Mouse (Mus musculus): ENCODE measurements at regions not wholly inside any gene's neighbourhood (a gene's known extent, or its start where the extent isn't known, plus 50 kb on each side); places are given as distances from the start of the nearest gene placed in this dataset.

DNA sequence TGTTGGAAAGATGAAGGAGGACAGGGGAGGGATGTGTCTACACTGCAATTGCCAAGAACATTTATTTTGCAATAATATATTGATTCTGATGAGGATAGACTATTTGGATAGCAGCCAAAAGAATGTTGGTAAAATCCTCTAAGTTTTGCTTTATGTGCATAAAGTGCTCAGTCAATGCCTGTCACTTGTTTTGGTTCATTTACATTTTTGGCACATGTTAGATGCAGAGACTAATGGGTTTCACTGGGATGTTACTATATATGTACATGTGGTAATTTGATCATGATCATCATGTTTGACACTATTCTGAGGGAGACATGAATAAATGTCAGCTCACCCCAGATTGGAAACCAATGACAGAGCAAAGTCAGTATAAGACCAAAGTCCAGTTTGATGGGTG, 237.2 kb downstream of the Hdgfl1 start:
- TF ChIP-seq POLR2A (IDR thresholded peaks at IDR 0.05; ENCODE audit: borderline replicate concordance, low read depth, low read length) = no peak
- TF ChIP-seq CTCF (IDR thresholded peaks at IDR 0.05; ENCODE audit: low read depth, low read length) = no peak
- H3K4me3 ChIP-seq (ENCODE audit: insufficient read depth, low read length) = no peak overlapping the region
- H3K27ac ChIP-seq (ENCODE audit: insufficient read depth, low read depth, low read length) = no peak overlapping the region
- H3K4me1 ChIP-seq (ENCODE audit: control insufficient read depth, insufficient read depth, low read length) = no peaks in the 10 kb centered on the region

DNA sequence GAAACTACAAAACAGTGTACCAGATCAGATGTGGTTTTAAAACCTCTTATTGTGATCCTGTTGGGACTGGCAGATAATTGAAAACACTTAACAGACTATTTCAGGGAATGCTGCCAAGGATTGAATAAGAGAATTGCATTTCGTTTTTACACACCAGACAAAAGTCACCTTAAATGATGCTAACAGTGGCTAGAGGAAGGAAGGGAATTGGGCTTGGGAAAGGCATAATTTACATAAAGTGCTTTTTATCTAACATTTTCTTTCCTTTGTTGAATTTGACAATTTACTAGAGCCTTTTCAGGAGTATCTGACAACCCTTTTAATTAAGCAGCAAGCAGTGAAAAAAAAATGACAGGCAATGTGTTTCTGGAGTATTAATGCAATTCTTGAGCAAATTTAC, 250.9 kb downstream of the Hdgfl1 start:
- Histone ChIP-seq H3K27ac (ENCODE audit: insufficient read depth, low read depth, low read length) (no peak overlapping the region), H3K4me1 (ENCODE audit: control insufficient read depth, insufficient read depth, low read length) (no peaks in the 10 kb centered on the region), H3K4me3 (ENCODE audit: insufficient read depth, low read length) (no peak overlapping the region)
- TF ChIP-seq CTCF (IDR thresholded peaks at IDR 0.05; ENCODE audit: low read depth, low read length) (no peak), POLR2A (IDR thresholded peaks at IDR 0.05; ENCODE audit: borderline replicate concordance, low read depth, low read length) (no peak)

DNA sequence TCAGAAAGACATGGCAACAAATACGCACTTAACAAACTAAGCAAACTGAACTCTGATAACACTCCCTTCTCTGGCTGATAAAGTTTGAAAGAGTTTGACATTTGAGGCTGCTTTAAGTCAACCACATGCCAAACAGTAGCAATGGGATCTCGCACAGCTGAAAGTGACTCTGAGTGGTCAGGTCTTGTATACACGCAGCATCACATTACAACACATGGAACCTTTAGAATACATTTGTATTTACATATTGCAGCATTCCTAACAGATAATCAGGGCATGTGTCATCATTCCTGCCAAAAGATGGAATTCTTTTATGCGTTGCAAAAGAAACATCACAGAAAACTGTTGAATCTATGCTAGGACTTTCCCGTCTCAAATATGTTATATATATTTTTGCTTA, 251.5 kb downstream of the Hdgfl1 start:
- TF ChIP-seq POLR2A (IDR thresholded peaks at IDR 0.05; ENCODE audit: borderline replicate concordance, low read depth, low read length) (no peak), CTCF (IDR thresholded peaks at IDR 0.05; ENCODE audit: low read depth, low read length) (no peak)
- Histone ChIP-seq H3K27ac (ENCODE audit: insufficient read depth, low read depth, low read length) (no peak overlapping the region), H3K4me3 (ENCODE audit: insufficient read depth, low read length) (no peak overlapping the region), H3K4me1 (ENCODE audit: control insufficient read depth, insufficient read depth, low read length) (no peaks in the 10 kb centered on the region)

DNA sequence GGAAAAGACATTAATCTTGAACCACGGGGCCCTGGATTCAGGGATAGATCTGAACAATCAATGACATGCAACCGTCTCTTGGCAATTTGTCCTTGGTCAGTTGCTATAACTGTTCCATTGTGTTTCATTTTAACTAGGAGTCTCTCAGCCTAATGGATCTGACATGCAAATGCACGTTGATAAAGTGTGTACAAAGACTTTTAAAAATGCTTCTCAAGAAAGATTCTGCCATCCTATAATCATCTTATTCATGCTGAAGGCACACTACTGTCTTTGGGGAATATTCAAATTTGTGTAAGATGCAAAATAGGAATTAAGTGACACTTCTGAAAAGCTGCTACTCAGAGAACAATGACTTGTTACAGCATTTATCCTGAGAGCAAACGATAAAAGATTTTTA, 252.3 kb downstream of the Hdgfl1 start:
- TF ChIP-seq POLR2A (IDR thresholded peaks at IDR 0.05; ENCODE audit: borderline replicate concordance, low read depth, low read length) (no peak), CTCF (IDR thresholded peaks at IDR 0.05; ENCODE audit: low read depth, low read length) (no peak)
- Histone ChIP-seq H3K4me1 (ENCODE audit: control insufficient read depth, insufficient read depth, low read length) (no peaks in the 10 kb centered on the region), H3K27ac (ENCODE audit: insufficient read depth, low read depth, low read length) (no peak overlapping the region), H3K4me3 (ENCODE audit: insufficient read depth, low read length) (no peak overlapping the region)

DNA sequence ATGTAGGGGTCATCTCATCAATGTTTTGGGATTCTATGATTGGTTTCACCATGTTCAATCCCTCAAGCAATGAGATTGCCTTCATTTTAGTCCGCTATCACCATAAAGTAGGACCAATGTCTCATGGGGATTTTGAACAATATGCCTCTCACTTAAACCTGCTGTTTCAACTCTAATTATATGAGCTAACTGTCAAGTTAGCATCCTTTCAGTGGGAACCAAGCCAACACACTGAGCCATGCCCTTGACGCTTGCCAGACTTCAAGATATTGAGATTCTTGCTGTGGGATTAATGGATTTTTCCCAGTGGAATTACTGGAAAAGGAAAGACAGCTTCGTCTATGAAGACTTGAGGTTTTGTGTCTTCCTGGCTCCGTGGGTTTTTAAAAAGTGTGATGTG, 259.5 kb downstream of the Hdgfl1 start:
- Histone ChIP-seq H3K27ac (ENCODE audit: insufficient read depth, low read depth, low read length) (no peak overlapping the region), H3K4me1 (ENCODE audit: control insufficient read depth, insufficient read depth, low read length) (no peaks in the 10 kb centered on the region), H3K4me3 (ENCODE audit: insufficient read depth, low read length) (no peak overlapping the region)
- TF ChIP-seq POLR2A (IDR thresholded peaks at IDR 0.05; ENCODE audit: borderline replicate concordance, low read depth, low read length) (no peak), CTCF (IDR thresholded peaks at IDR 0.05; ENCODE audit: low read depth, low read length) (no peak)

DNA sequence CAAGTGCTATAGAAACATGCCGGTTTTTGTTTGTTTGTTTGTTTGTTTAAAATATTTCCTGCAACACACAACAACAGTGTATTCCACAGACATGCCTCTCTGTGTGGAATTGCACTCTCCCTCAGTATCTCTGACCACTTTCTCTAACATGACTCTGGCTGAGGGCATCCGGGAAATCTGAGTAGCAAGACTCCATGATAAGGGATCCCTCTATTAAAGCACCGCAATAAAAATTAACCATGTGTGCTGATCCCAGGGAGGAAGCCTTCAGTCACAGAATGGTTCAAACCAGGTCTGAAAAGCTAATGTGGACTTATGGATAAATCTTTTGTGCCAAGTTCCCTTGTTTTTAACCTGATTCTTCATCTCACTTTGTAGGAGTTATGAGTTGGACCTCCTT, 260.1 kb downstream of the Hdgfl1 start:
- no peak for TF ChIP-seq CTCF (IDR thresholded peaks at IDR 0.05; ENCODE audit: low read depth, low read length)
- no peak for TF ChIP-seq POLR2A (IDR thresholded peaks at IDR 0.05; ENCODE audit: borderline replicate concordance, low read depth, low read length)
- Histone ChIP-seq H3K4me1 (ENCODE audit: control insufficient read depth, insufficient read depth, low read length) (no peaks in the 10 kb centered on the region), H3K4me3 (ENCODE audit: insufficient read depth, low read length) (no peak overlapping the region), H3K27ac (ENCODE audit: insufficient read depth, low read depth, low read length) (no peak overlapping the region)

DNA sequence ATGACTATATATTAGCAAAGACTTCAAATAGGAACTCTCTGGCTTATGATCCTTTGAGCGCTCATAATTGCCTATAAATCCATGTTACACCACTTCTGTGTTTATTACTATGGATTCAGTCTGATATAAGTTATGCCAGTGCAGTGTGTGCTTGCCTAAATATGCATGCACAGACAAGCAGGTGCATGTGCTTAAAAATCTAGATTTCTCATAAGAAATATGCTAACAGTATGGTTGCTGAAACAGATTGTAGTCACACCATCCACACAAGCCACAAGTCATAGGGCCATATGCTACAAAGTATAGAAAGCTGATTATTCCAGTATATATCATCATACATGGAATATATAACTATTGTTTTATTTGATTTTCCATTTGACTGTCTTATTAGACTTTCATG, 266.2 kb downstream of the Hdgfl1 start:
- no peak overlapping the region for H3K4me3 ChIP-seq (ENCODE audit: insufficient read depth, low read length)
- H3K4me1 ChIP-seq (ENCODE audit: control insufficient read depth, insufficient read depth, low read length) = no peaks in the 10 kb centered on the region
- H3K27ac ChIP-seq (ENCODE audit: insufficient read depth, low read depth, low read length) = no peak overlapping the region
- no peak for TF ChIP-seq CTCF (IDR thresholded peaks at IDR 0.05; ENCODE audit: low read depth, low read length)
- TF ChIP-seq POLR2A (IDR thresholded peaks at IDR 0.05; ENCODE audit: borderline replicate concordance, low read depth, low read length) = no peak

DNA sequence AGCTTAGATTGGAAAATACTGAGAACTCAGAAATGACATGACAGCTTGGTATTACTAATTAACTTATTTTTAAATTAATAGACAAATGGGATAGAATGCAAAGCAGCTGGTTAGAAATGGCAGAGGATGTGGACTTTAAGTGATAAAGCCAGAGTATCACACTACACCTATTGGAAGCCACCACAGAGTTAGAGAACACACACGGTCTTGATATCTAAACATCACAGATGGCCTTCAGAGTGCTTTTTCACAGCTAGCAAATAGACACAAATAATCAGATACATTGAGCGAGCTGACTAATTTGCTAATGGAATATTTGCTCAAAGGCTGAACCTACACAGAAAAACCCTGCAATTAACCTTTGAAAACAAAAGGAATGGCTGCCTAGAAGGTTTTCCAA, 272.9 kb downstream of the Hdgfl1 start:
- Histone ChIP-seq H3K4me3 (ENCODE audit: insufficient read depth, low read length) (no peak overlapping the region), H3K27ac (ENCODE audit: insufficient read depth, low read depth, low read length) (no peak overlapping the region), H3K4me1 (ENCODE audit: control insufficient read depth, insufficient read depth, low read length) (no peaks in the 10 kb centered on the region)
- no peak for TF ChIP-seq CTCF (IDR thresholded peaks at IDR 0.05; ENCODE audit: low read depth, low read length)
- TF ChIP-seq POLR2A (IDR thresholded peaks at IDR 0.05; ENCODE audit: borderline replicate concordance, low read depth, low read length) = no peak

DNA sequence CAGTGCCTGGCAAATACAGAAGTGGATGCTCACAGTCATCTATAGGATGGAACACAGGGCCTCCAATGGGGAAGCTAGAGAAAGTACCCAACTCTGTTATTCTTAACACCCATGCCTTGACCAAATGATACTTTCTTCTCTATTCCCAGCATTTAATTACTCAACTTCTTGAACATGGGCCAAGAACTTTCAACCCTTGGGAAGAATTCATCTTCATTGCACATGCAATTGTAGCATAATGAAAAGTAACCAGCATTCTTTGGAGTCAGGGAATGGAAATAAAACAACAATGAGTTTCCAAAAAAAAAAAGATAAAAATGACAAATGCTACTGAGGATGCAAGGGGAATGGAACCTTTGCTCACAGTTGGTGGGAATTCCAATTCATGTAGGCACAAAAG, 274.1 kb downstream of the Hdgfl1 start:
- TF ChIP-seq POLR2A (IDR thresholded peaks at IDR 0.05; ENCODE audit: borderline replicate concordance, low read depth, low read length) (no peak), CTCF (IDR thresholded peaks at IDR 0.05; ENCODE audit: low read depth, low read length) (no peak)
- Histone ChIP-seq H3K4me1 (ENCODE audit: control insufficient read depth, insufficient read depth, low read length) (no peaks in the 10 kb centered on the region), H3K4me3 (ENCODE audit: insufficient read depth, low read length) (no peak overlapping the region), H3K27ac (ENCODE audit: insufficient read depth, low read depth, low read length) (no peak overlapping the region)

DNA sequence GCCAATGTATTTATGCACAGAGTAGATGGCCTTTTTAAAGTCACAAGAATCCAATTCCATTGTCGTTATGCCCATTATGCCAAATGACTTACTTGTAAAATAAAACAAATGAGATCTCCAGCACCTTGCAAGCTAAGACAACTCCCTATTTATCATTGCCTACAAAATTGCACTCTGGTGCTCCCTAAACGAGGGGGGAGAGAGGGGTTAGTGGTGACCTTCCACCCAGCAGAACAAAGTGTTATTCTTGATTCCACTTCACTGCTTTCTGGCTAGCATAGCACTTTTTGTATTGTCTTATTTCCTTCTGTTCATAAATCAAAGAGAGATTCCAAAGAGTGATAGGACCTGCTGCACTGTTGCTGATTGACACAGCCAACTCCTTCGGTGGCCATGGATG, 300.6 kb downstream of the Hdgfl1 start:
- Histone ChIP-seq H3K4me1 (ENCODE audit: control insufficient read depth, insufficient read depth, low read length) (no peaks in the 10 kb centered on the region), H3K4me3 (ENCODE audit: insufficient read depth, low read length) (no peak overlapping the region), H3K27ac (ENCODE audit: insufficient read depth, low read depth, low read length) (no peak overlapping the region)
- no peak for TF ChIP-seq CTCF (IDR thresholded peaks at IDR 0.05; ENCODE audit: low read depth, low read length)
- no peak for TF ChIP-seq POLR2A (IDR thresholded peaks at IDR 0.05; ENCODE audit: borderline replicate concordance, low read depth, low read length)

DNA sequence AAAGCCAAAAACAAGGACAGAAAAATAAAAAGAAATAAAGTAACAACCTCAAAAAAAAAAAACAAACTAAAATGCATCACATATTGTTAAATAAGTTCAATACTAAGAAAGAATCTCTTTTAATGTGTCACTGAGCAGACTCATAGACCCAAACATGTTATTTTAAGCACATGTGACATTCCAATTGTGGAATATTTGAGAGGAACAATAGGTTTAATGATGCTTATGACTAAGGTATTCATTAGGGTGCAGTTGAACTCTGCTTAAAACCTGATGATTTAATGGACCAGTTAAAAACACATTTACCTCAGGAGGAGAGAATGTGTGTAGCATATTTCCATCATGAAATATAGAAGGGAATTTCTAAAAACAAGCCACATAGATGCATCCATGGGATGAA, 302.4 kb downstream of the Hdgfl1 start:
- Histone ChIP-seq H3K27ac (ENCODE audit: insufficient read depth, low read depth, low read length) (no peak overlapping the region), H3K4me3 (ENCODE audit: insufficient read depth, low read length) (no peak overlapping the region), H3K4me1 (ENCODE audit: control insufficient read depth, insufficient read depth, low read length) (no peaks in the 10 kb centered on the region)
- TF ChIP-seq POLR2A (IDR thresholded peaks at IDR 0.05; ENCODE audit: borderline replicate concordance, low read depth, low read length) (no peak), CTCF (IDR thresholded peaks at IDR 0.05; ENCODE audit: low read depth, low read length) (no peak)

Measured in bone marrow macrophage, adult 2 months (primary cell).